Mouse (Mus musculus) embryonic fibroblast, embryonic 13.5 days (primary cell): ENCODE results near the gene Aldh1b1. TPM values are rescaled to one million over a fixed set of nuclear protein-coding genes. Genes with fewer than 3 reads are reported as not detected.

Source experiments
- H3K27ac ChIP-seq: 2 replicates; pipeline ENCODE4 v1.5.1; 2012; ENCODE audit warnings: low read length, control low read depth, inconsistent platforms; ENCODE audit not compliant: insufficient read depth
- H3K4me1 ChIP-seq: 2 replicates; pipeline ENCODE4 v1.6.1; 2011; ENCODE audit warnings: low read length; ENCODE audit not compliant: control insufficient read depth, insufficient read depth
- H3K4me3 ChIP-seq: 2 replicates; pipeline ENCODE4 v1.5.1; 2011; ENCODE audit warnings: mild to moderate bottlenecking, control low read depth, low read length; ENCODE audit not compliant: insufficient read depth
- CTCF ChIP-seq: IDR thresholded peaks from 2 replicates; pipeline ENCODE4 v1.5.1; 2011; ENCODE audit warnings: mild to moderate bottlenecking, control low read depth, low read length, moderate library complexity, borderline replicate concordance; ENCODE audit not compliant: insufficient read depth
- POLR2A ChIP-seq: IDR thresholded peaks from 2 replicates; pipeline ENCODE4 v1.6.1; 2011; ENCODE audit warnings: low read depth, mild to moderate bottlenecking, control low read depth, low read length, moderate library complexity
- polyA plus RNA-seq: library from polyadenylated mRNA; stranded (reverse); fragments of >200 nt; gene quantifications from 2 replicates; pipeline ENCODE4 v1.2.4, GENCODE M21; 2011; ENCODE audit warnings: low read depth; ENCODE audit not compliant: missing spikeins, insufficient read length

Aldh1b1 gene
- polyA plus RNA-seq, 1 experiment, result 2.2 TPM

- Histone ChIP-seq H3K4me3 (no peak overlapping the region), H3K27ac (no peak overlapping the region), H3K4me1 (0 out of 2 replicates have a peak, but pooled peaks cover 3% of the 10 kb centered on the region)
- TF ChIP-seq CTCF (no peak), POLR2A (no peak)
Observed at GRCm38 (mm10) chr4:45764141-45764494, 34.7 kb upstream of the Aldh1b1 start.

- H3K4me3 ChIP-seq, result no peak overlapping the region
- TF ChIP-seq POLR2A (no peak), CTCF (no peak)
- H3K27ac ChIP-seq, result no peak overlapping the region
- 0 out of 2 replicates have a peak, but pooled peaks cover 3% of the 10 kb centered on the region for H3K4me1 ChIP-seq
Observed at GRCm38 (mm10) chr4:45765121-45765564, 33.7 kb upstream of the Aldh1b1 start.

- TF ChIP-seq CTCF (no peak), POLR2A (no peak)
- H3K4me1 ChIP-seq, result 0 out of 2 replicates have a peak, but pooled peaks cover 3% of the 10 kb centered on the region
- no peak overlapping the region for H3K27ac ChIP-seq
- H3K4me3 ChIP-seq, result no peak overlapping the region
Observed at GRCm38 (mm10) chr4:45765565-45766201, 33.1 kb upstream of the Aldh1b1 start.

- Histone ChIP-seq H3K27ac (no peak overlapping the region), H3K4me1 (0 out of 2 replicates have a peak, but pooled peaks cover 3% of the 10 kb centered on the region), H3K4me3 (no peak overlapping the region)
- TF ChIP-seq POLR2A (no peak), CTCF (no peak)
Observed at GRCm38 (mm10) chr4:45766774-45767173, 32.0 kb upstream of the Aldh1b1 start.

GRCm38 (mm10) chr4:45767891-45768558, 30.8 kb upstream of the Aldh1b1 start:
- Histone ChIP-seq H3K27ac (no peak overlapping the region), H3K4me3 (no peak overlapping the region), H3K4me1 (0 out of 2 replicates have a peak, but pooled peaks cover 3% of the 10 kb centered on the region)
- no peak for TF ChIP-seq CTCF
- no peak for TF ChIP-seq POLR2A

GRCm38 (mm10) chr4:45769141-45769540, 29.7 kb upstream of the Aldh1b1 start:
- Histone ChIP-seq H3K4me1 (no peaks in the 10 kb centered on the region), H3K4me3 (no peak overlapping the region), H3K27ac (no peak overlapping the region)
- no peak for TF ChIP-seq POLR2A
- no peak for TF ChIP-seq CTCF

- H3K27ac ChIP-seq, result no peak overlapping the region
- TF ChIP-seq POLR2A, result no peak
- TF ChIP-seq CTCF, result no peak
- no peak overlapping the region for H3K4me3 ChIP-seq
Observed at GRCm38 (mm10) chr4:45769791-45770637, 28.8 kb upstream of the Aldh1b1 start.

GRCm38 (mm10) chr4:45770638-45771033, 28.2 kb upstream of the Aldh1b1 start:
- TF ChIP-seq CTCF (no peak), POLR2A (no peak)
- Histone ChIP-seq H3K4me1 (no peaks in the 10 kb centered on the region), H3K27ac (no peak overlapping the region), H3K4me3 (no peak overlapping the region)

More at GRCm38 (mm10) chr4:45769791-45770637, 28.8 kb upstream of the Aldh1b1 start:
- no peaks in the 10 kb centered on the region for H3K4me1 ChIP-seq

- no peak overlapping the region for H3K4me3 ChIP-seq
- no peak overlapping the region for H3K27ac ChIP-seq
- H3K4me1 ChIP-seq, result no peaks in the 10 kb centered on the region
- TF ChIP-seq CTCF, result no peak
- no peak for TF ChIP-seq POLR2A
Observed at GRCm38 (mm10) chr4:45771173-45771572, 27.6 kb upstream of the Aldh1b1 start.

- H3K27ac ChIP-seq, result no peak overlapping the region
Observed at GRCm38 (mm10) chr4:45771619-45772018, 27.2 kb upstream of the Aldh1b1 start.

More at GRCm38 (mm10) chr4:45771619-45772018, 27.2 kb upstream of the Aldh1b1 start:
- no peak overlapping the region for H3K4me3 ChIP-seq
- H3K4me1 ChIP-seq, result no peaks in the 10 kb centered on the region
- TF ChIP-seq CTCF, result no peak
- no peak for TF ChIP-seq POLR2A
